Mouse (Mus musculus): ENCODE results near the gene T2. TPM values are rescaled to one million over a fixed set of nuclear protein-coding genes. Genes with fewer than 3 reads are reported as not detected.
"Not testable (repeated sequence)": the region's sequence is repeated elsewhere in the genome, so short reads cannot be mapped to it uniquely, and the experiment has no call there.

T2 gene
- polyA plus RNA-seq, 1 experiment from 2014 or later = not detected

DNA sequence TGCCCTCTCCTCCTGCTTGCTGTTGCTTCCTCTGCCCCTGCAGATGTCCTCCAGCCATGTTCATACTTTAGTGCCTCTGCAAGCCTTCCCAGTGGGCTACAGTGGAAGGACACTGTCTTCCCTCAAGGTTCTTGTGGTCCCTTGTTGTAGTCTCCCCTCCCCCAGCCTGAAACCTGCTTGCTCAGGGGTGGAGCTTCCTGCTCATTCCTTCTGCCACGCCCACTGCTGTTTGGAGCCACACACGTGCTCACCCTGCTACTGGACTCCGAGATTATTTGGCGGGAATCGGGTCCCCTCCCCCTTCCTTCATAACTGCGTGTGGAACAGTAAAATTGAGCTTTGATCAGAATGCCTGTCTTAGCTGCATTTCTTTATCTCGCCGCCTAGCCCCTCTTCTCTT, 48.1 kb downstream of the T2 start:
- WGBS (ENCODE audit: insufficient replicate concordance) = 24% methylated on average over 6 of the region's 8 CpGs
- H3K27ac ChIP-seq (ENCODE audit: low read length); ATAC-seq (ENCODE audit: low read depth); H3K9me3 ChIP-seq (replicated peaks; ENCODE audit: control insufficient read depth, low read length); H3K9ac ChIP-seq (ENCODE audit: low read depth, low read length); H3K36me3 ChIP-seq (ENCODE audit: control insufficient read depth, insufficient read depth); H3K4me2 ChIP-seq (ENCODE audit: low read depth, low read length); H3K4me1 ChIP-seq (ENCODE audit: control insufficient read depth, low read depth, low read length); H3K27me3 ChIP-seq (ENCODE audit: control insufficient read depth, insufficient read depth, low read depth, low read length); H3K4me3 ChIP-seq (ENCODE audit: low read depth, low read length): not testable (repeated sequence)

DNA sequence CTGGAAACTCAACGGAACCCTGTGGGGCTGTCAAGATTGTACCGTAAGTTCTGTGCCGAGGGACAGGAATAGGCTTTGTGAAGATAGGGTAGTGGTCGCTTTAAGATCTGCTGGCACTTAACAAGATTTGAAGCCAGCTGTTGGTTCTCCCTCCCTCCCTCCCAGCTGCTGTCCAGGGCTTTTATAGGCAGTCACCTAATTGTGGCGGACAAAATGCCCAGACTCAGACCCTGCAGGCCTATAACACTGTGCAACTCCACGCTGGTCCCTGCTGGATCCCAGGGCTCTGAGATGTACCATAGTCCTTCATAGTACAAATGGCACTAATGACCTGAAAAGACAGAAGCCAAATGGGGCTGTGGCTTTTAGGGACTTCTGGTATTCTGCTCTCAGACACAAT, 50.5 kb downstream of the T2 start:
- ATAC-seq (ENCODE audit: low read depth) = no peak
- no peak overlapping the region for H3K4me2 ChIP-seq (ENCODE audit: low read depth, low read length)
- WGBS (ENCODE audit: insufficient replicate concordance) = 33% methylated on average over 6 of the region's 6 CpGs
- no peak overlapping the region for H3K27ac ChIP-seq (ENCODE audit: low read length)
- H3K4me1 ChIP-seq (ENCODE audit: control insufficient read depth, low read depth, low read length) = peaks cover 7% of the 10 kb centered on the region
- H3K4me3 ChIP-seq (ENCODE audit: low read depth, low read length) = no peak overlapping the region
- H3K27me3 ChIP-seq (ENCODE audit: control insufficient read depth, insufficient read depth, low read depth, low read length) = no peaks in the 10 kb centered on the region
- H3K9me3 ChIP-seq (replicated peaks; ENCODE audit: control insufficient read depth, low read length) = no peaks in the 10 kb centered on the region
- no peak overlapping the region for H3K9ac ChIP-seq (ENCODE audit: low read depth, low read length)
- no peaks in the 10 kb centered on the region for H3K36me3 ChIP-seq (ENCODE audit: control insufficient read depth, insufficient read depth)

GRCm38 (mm10) chr17:8408002-8408401, 52.2 kb downstream of the T2 start:
- H3K9ac ChIP-seq (ENCODE audit: low read depth, low read length); H3K4me3 ChIP-seq (ENCODE audit: low read depth, low read length); H3K9me3 ChIP-seq (replicated peaks; ENCODE audit: control insufficient read depth, low read length); H3K4me2 ChIP-seq (ENCODE audit: low read depth, low read length); H3K27me3 ChIP-seq (ENCODE audit: control insufficient read depth, insufficient read depth, low read depth, low read length); ATAC-seq (ENCODE audit: low read depth); H3K27ac ChIP-seq (ENCODE audit: low read length); H3K36me3 ChIP-seq (ENCODE audit: control insufficient read depth, insufficient read depth); H3K4me1 ChIP-seq (ENCODE audit: control insufficient read depth, low read depth, low read length): not testable (repeated sequence)
- WGBS (ENCODE audit: insufficient replicate concordance) = 41% methylated on average over 4 of the region's 4 CpGs

DNA sequence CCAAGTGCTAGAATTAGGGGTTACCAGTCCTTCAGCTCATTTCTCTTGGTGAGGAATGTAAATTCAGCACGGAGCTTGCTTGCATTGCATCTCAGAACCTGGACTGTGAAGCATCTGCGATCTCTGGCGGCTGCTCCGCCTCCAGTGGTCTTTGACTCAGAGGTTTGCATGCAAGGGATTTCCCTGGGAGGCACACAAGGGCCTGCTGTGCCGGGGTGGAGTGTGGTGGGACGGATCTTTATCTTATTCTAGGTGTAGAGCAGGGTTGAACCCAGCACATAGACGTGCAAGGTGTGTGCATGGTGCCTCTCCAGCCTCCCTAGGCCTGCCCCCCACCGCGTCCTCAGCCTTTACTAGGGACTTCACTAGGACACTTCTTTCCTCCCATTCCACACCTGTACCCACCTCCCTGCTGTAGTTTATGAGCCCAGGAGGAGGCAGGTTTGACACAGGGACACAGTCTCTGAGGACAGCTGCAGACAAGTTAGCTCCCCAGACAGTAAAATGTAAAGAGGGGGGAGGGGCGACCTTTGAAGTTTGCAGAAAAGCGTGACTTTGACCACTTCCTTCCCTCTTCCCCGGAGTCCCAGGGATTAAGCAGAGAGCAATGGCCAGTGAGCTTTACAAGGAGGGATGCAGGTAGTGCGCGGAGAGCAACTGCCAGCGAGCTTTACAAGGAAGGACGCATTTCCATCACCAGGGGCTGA, 53.0 kb downstream of the T2 start:
- no peak overlapping the region for H3K9ac ChIP-seq (ENCODE audit: low read depth, low read length)
- no peak overlapping the region for H3K4me3 ChIP-seq (ENCODE audit: low read depth, low read length)
- 3% methylated on average over 16 of the region's 16 CpGs for WGBS (ENCODE audit: insufficient replicate concordance)
- H3K36me3 ChIP-seq (ENCODE audit: control insufficient read depth, insufficient read depth) = no peaks in the 10 kb centered on the region
- H3K4me1 ChIP-seq (ENCODE audit: control insufficient read depth, low read depth, low read length) = peaks cover 7% of the 10 kb centered on the region
- no peak for ATAC-seq (ENCODE audit: low read depth)
- H3K27me3 ChIP-seq (ENCODE audit: control insufficient read depth, insufficient read depth, low read depth, low read length) = no peaks in the 10 kb centered on the region
- H3K9me3 ChIP-seq (replicated peaks; ENCODE audit: control insufficient read depth, low read length) = no peaks in the 10 kb centered on the region
- no peak overlapping the region for H3K4me2 ChIP-seq (ENCODE audit: low read depth, low read length)
- H3K27ac ChIP-seq (ENCODE audit: low read length) = no peak overlapping the region

- H3K4me1 ChIP-seq (ENCODE audit: control insufficient read depth, low read depth, low read length) = peaks cover 7% of the 10 kb centered on the region
- WGBS (ENCODE audit: insufficient replicate concordance) = 41% methylated on average over 2 of the region's 2 CpGs
- ATAC-seq (ENCODE audit: low read depth) = no peak
Measured at GRCm38 (mm10) chr17:8410330-8410729, 54.5 kb downstream of the T2 start.

DNA sequence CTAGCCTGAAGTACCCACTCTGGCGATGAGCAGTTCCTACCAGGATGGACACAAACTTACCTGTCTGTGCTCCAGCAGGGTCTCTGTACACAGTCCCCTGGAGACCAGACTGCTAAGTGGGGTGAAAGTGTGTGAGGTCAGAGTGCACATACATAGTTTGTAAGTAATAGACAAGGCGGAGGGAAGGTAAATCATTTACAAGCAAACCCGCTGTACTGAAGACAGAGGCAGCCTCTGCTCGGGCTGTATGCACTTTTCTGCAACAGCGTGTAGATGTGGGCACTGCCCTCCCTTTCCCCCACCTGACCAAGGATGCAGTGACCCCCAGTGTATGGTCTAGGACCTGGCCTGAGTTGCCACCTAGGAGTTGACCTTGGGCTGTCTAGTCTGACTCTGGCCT, 57.9 kb downstream of the T2 start:
- Histone ChIP-seq H3K9me3 (replicated peaks; ENCODE audit: control insufficient read depth, low read length) (no peaks in the 10 kb centered on the region), H3K36me3 (ENCODE audit: control insufficient read depth, insufficient read depth) (no peaks in the 10 kb centered on the region), H3K9ac (ENCODE audit: low read depth, low read length) (no peak overlapping the region), H3K4me2 (ENCODE audit: low read depth, low read length) (no peak overlapping the region), H3K4me1 (ENCODE audit: control insufficient read depth, low read depth, low read length) (peaks cover 5% of the 10 kb centered on the region), H3K27me3 (ENCODE audit: control insufficient read depth, insufficient read depth, low read depth, low read length) (no peaks in the 10 kb centered on the region), H3K27ac (ENCODE audit: low read length) (no peak overlapping the region), H3K4me3 (ENCODE audit: low read depth, low read length) (no peak overlapping the region)
- 62% methylated on average over 5 of the region's 5 CpGs for WGBS (ENCODE audit: insufficient replicate concordance)
- ATAC-seq (ENCODE audit: low read depth) = peak; percentile 30; the same call in 1 of the 2 replicates

More at GRCm38 (mm10) chr17:8410330-8410729, 54.5 kb downstream of the T2 start:
- no peak overlapping the region for H3K9ac ChIP-seq (ENCODE audit: low read depth, low read length)
- no peaks in the 10 kb centered on the region for H3K9me3 ChIP-seq (replicated peaks; ENCODE audit: control insufficient read depth, low read length)
- no peak overlapping the region for H3K27ac ChIP-seq (ENCODE audit: low read length)
- H3K4me2 ChIP-seq (ENCODE audit: low read depth, low read length) = no peak overlapping the region
- H3K36me3 ChIP-seq (ENCODE audit: control insufficient read depth, insufficient read depth) = no peaks in the 10 kb centered on the region
- H3K27me3 ChIP-seq (ENCODE audit: control insufficient read depth, insufficient read depth, low read depth, low read length) = no peaks in the 10 kb centered on the region
- H3K4me3 ChIP-seq (ENCODE audit: low read depth, low read length) = no peak overlapping the region

- no peaks in the 10 kb centered on the region for H3K36me3 ChIP-seq (ENCODE audit: control insufficient read depth, insufficient read depth)
- no peak overlapping the region for H3K9ac ChIP-seq (ENCODE audit: low read depth, low read length)
- no peak overlapping the region for H3K27ac ChIP-seq (ENCODE audit: low read length)
- WGBS (ENCODE audit: insufficient replicate concordance) = 24% methylated on average over 8 of the region's 8 CpGs
- H3K27me3 ChIP-seq (ENCODE audit: control insufficient read depth, insufficient read depth, low read depth, low read length) = no peaks in the 10 kb centered on the region
- ATAC-seq (ENCODE audit: low read depth) = no peak
- no peaks in the 10 kb centered on the region for H3K4me1 ChIP-seq (ENCODE audit: control insufficient read depth, low read depth, low read length)
- H3K4me3 ChIP-seq (ENCODE audit: low read depth, low read length) = no peak overlapping the region
- no peaks in the 10 kb centered on the region for H3K9me3 ChIP-seq (replicated peaks; ENCODE audit: control insufficient read depth, low read length)
- H3K4me2 ChIP-seq (ENCODE audit: low read depth, low read length) = no peak overlapping the region
Measured at GRCm38 (mm10) chr17:8415533-8415932, 59.7 kb downstream of the T2 start.

- H3K4me2 ChIP-seq (ENCODE audit: low read depth, low read length) = no peak overlapping the region
- no peaks in the 10 kb centered on the region for H3K9me3 ChIP-seq (replicated peaks; ENCODE audit: control insufficient read depth, low read length)
- no peak overlapping the region for H3K4me3 ChIP-seq (ENCODE audit: low read depth, low read length)
- no peaks in the 10 kb centered on the region for H3K27me3 ChIP-seq (ENCODE audit: control insufficient read depth, insufficient read depth, low read depth, low read length)
- H3K27ac ChIP-seq (ENCODE audit: low read length) = no peak overlapping the region
- H3K4me1 ChIP-seq (ENCODE audit: control insufficient read depth, low read depth, low read length) = no peaks in the 10 kb centered on the region
- H3K9ac ChIP-seq (ENCODE audit: low read depth, low read length) = no peak overlapping the region
- 54% methylated on average over 8 of the region's 8 CpGs for WGBS (ENCODE audit: insufficient replicate concordance)
- no peaks in the 10 kb centered on the region for H3K36me3 ChIP-seq (ENCODE audit: control insufficient read depth, insufficient read depth)
- peak; percentile 64 for ATAC-seq (ENCODE audit: low read depth)
Measured at GRCm38 (mm10) chr17:8416865-8417264, 61.1 kb downstream of the T2 start.

DNA sequence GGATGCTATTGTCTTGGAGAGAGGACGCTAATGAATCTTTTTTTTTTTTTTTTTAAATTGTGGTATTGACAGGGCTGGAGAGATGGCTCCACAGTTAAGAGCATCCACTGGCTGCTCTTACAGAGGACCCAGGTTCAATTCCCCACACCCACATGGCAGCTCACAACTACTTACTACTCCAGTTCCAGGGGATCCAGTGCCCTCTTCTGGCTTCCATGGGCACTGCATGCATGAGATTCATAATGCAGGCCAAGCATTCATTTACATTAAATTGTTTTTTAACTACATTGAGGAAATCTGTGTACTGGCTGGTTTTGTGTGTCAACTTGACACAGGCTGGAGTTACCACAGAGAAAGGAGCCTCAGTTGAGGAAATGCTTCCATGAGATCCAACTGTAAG, 64.9 kb downstream of the T2 start:
- H3K27ac ChIP-seq (ENCODE audit: low read length) = no peak overlapping the region
- no peak overlapping the region for H3K9ac ChIP-seq (ENCODE audit: low read depth, low read length)
- ATAC-seq (ENCODE audit: low read depth) = no peak
- no peaks in the 10 kb centered on the region for H3K9me3 ChIP-seq (replicated peaks; ENCODE audit: control insufficient read depth, low read length)
- no peaks in the 10 kb centered on the region for H3K27me3 ChIP-seq (ENCODE audit: control insufficient read depth, insufficient read depth, low read depth, low read length)
- H3K4me2 ChIP-seq (ENCODE audit: low read depth, low read length) = no peak overlapping the region
- no peak overlapping the region for H3K4me3 ChIP-seq (ENCODE audit: low read depth, low read length)
- no peaks in the 10 kb centered on the region for H3K36me3 ChIP-seq (ENCODE audit: control insufficient read depth, insufficient read depth)
- 55% methylated on average over 1 of the region's 1 CpGs for WGBS (ENCODE audit: insufficient replicate concordance)
- no peaks in the 10 kb centered on the region for H3K4me1 ChIP-seq (ENCODE audit: control insufficient read depth, low read depth, low read length)

All from liver, embryonic 16.5 days (tissue).